Mouse (Mus musculus) neural tube, embryonic 15.5 days (tissue): ENCODE data around the gene Fbxo46. TPM values are rescaled to one million over a fixed set of nuclear protein-coding genes. Genes with fewer than 3 reads are reported as not detected.
A peak's percentile ranks its signal among the peaks of the same experiment; 100 is the strongest.

Experiments used
- ATAC-seq: fragments of 200-750 bp; cut with Nextera tagmentation; 2 replicates; pipeline ENCODE4 v1.8.0; 2017; ENCODE audit warnings: mild to moderate bottlenecking, moderate TSS enrichment, moderate library complexity; ENCODE audit not compliant: low FRiP score
- H3K27ac ChIP-seq: fragments of 300-500 bp; sonication (generic); replicated peaks from 2 replicates; pipeline ENCODE4 v1.5.1; 2015; ENCODE audit warnings: mild to moderate bottlenecking, inconsistent platforms
- H3K27me3 ChIP-seq: fragments of 300-500 bp; sonication (generic); replicated peaks from 2 replicates; pipeline ENCODE4 v1.6.1; 2015; ENCODE audit warnings: inconsistent platforms
- H3K36me3 ChIP-seq: fragments of 300-500 bp; sonication (generic); 2 replicates; pipeline ENCODE4 v1.6.1; 2015; ENCODE audit warnings: inconsistent platforms
- H3K4me1 ChIP-seq: fragments of 300-500 bp; sonication (generic); 2 replicates; pipeline ENCODE4 v1.6.1; 2015; ENCODE audit warnings: inconsistent platforms
- H3K4me2 ChIP-seq: fragments of 300-500 bp; sonication (generic); 2 replicates; pipeline ENCODE4 v1.6.1; 2015; ENCODE audit warnings: inconsistent platforms, mild to moderate bottlenecking, moderate library complexity
- H3K4me3 ChIP-seq: fragments of 300-500 bp; sonication (generic); replicated peaks from 2 replicates; pipeline ENCODE4 v1.5.1; 2015; ENCODE audit warnings: mild to moderate bottlenecking, inconsistent platforms
- H3K9ac ChIP-seq: fragments of 300-500 bp; sonication (generic); replicated peaks from 2 replicates; pipeline ENCODE4 v1.6.1; 2015; ENCODE audit warnings: mild to moderate bottlenecking, inconsistent platforms
- H3K9me3 ChIP-seq: fragments of 300-500 bp; sonication (generic); replicated peaks from 2 replicates; pipeline ENCODE4 v1.6.1; 2016; ENCODE audit warnings: inconsistent platforms
- WGBS: fragments of 180-500 bp; shearing (Covaris S2); methylation state at CpG from one replicate; pipeline ENCODE4 v1.1.7; 2015; ENCODE audit warnings: mixed read lengths; 5-methylcytosine and 5-hydroxymethylcytosine counted together
- microRNA counts: library from miRNA; unstranded; fragments of <30 nt; microRNA quantifications from one replicate; lab custom pipeline; 2016
- microRNA-seq: library from miRNA; unstranded; fragments of <30 nt; microRNA quantifications from one replicate; pipeline ENCODE4, GENCODE M21; 2017
- polyA plus RNA-seq: library from polyadenylated mRNA; unstranded; fragments of >200 nt; fragmentation: Nextera tagmentation; extraction: Ambion mirVana; gene quantifications from 2 replicates; pipeline ENCODE4 v1.2.1, GENCODE M21; 2015

Gene Fbxo46
- polyA plus RNA-seq, 1 experiment from 2014 or later = 15.5 TPM

DNA sequence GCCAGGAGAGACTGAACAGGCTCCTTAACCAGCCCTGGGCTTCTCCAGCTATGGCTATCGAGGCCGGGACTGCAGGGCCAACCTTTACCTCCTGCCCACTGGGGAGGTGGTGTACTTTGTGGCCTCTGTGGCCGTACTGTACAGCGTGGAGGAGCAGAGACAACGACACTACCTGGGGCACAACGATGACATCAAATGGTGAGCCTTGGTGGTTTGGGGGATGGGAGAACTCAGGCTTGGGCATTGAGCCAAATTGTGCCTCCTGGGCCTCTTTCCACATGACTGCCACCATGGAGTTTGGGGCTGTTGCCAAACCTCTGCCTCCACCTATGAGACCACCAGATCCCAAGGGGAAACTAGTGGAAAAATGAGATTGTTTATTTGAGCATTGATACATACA, 65.1 kb downstream of the Fbxo46 start:
- 45% methylated on average over 6 of the region's 6 CpGs for WGBS
- H3K27me3 ChIP-seq = peaks cover 10% of the 10 kb centered on the region
- no peak overlapping the region for H3K4me3 ChIP-seq
- H3K27ac ChIP-seq = peak overlapping the region; percentile 57; the same call in 1 of the 2 replicates
- peaks cover 45% of the 10 kb centered on the region for H3K36me3 ChIP-seq
- H3K9me3 ChIP-seq = no peaks in the 10 kb centered on the region
- no peak overlapping the region for H3K9ac ChIP-seq
- H3K4me1 ChIP-seq = peaks cover 27% of the 10 kb centered on the region
- peak; percentile 32; the same call in 1 of the 2 replicates for ATAC-seq
- no peak overlapping the region for H3K4me2 ChIP-seq

MicroRNAs encoded within 50 kb of the gene (microRNA counts, 519-probe panel; counts per million panel counts)
- microRNA mmu-miR-330 (lab: Ali Mortazavi, UCI) = 1,342 counts per million, percentile 11 among the panel's probes with 10 or more counts

Small RNA genes lying within 50 kb of the gene (microRNA-seq; reads per million reads assigned to microRNA genes)
- 0.52 reads per million for gene Mir3100
- 340 reads per million, percentile 69 among the genes with 10 or more reads in this experiment for gene Mir330

Other genes starting within 250 kb of the Fbxo46 start
- 19.2 and 26.6 TPM in 2 replicates for gene Pglyrp1, start 248.5 kb upstream of the Fbxo46 start, polyA plus RNA-seq
- 29.9 and 31.9 TPM in 2 replicates for gene Ccdc61, start 209.4 kb upstream of the Fbxo46 start, polyA plus RNA-seq
- 9.4 and 10.6 TPM in 2 replicates for gene Nova2, start 194.0 kb upstream of the Fbxo46 start, polyA plus RNA-seq
- gene Nanos2, start 132.5 kb upstream of the Fbxo46 start, polyA plus RNA-seq = 0.84 and 0.93 TPM in 2 replicates
- gene Mypop, start 128.6 kb upstream of the Fbxo46 start, polyA plus RNA-seq = 7.6 and 8.0 TPM in 2 replicates
- gene Irf2bp1, start 115.8 kb upstream of the Fbxo46 start, polyA plus RNA-seq = 28.4 and 28.6 TPM in 2 replicates
- 0.31 and 1.3 TPM in 2 replicates for gene Foxa3, start 96.3 kb upstream of the Fbxo46 start, polyA plus RNA-seq
- gene Sympk, start 95.5 kb upstream of the Fbxo46 start, polyA plus RNA-seq = 26.4 and 28.3 TPM in 2 replicates
- 0.24 TPM in 1 of 2 replicates, not detected in the other for gene Rsph6a, start 65.2 kb upstream of the Fbxo46 start, polyA plus RNA-seq
- gene Dmwd, start 43.6 kb upstream of the Fbxo46 start, polyA plus RNA-seq = 30.3 and 35.8 TPM in 2 replicates
- 10.0 and 14.9 TPM in 2 replicates for gene Dmpk, start 36.0 kb upstream of the Fbxo46 start, polyA plus RNA-seq
- 1.8 and 3.1 TPM in 2 replicates for gene Six5, start 25.3 kb upstream of the Fbxo46 start, polyA plus RNA-seq
- 7.5 and 8.2 TPM in 2 replicates for gene Gm4969, start 1.5 kb upstream of the Fbxo46 start, polyA plus RNA-seq
- gene Qpctl, start 29.4 kb downstream of the Fbxo46 start, polyA plus RNA-seq = 21.7 and 24.5 TPM in 2 replicates
- gene Snrpd2, start 29.9 kb downstream of the Fbxo46 start, polyA plus RNA-seq = 122 and 124 TPM in 2 replicates
- 1.2 and 2.1 TPM in 2 replicates for gene Gipr, start 46.3 kb downstream of the Fbxo46 start, polyA plus RNA-seq
- gene Eml2, start 56.6 kb downstream of the Fbxo46 start, polyA plus RNA-seq = 11.6 and 13.3 TPM in 2 replicates
- gene Gpr4, start 92.7 kb downstream of the Fbxo46 start, polyA plus RNA-seq = 3.1 and 3.3 TPM in 2 replicates
- gene Opa3, start 108.5 kb downstream of the Fbxo46 start, polyA plus RNA-seq = 37.8 and 37.9 TPM in 2 replicates
- 40.9 and 55.5 TPM in 2 replicates for gene Vasp, start 152.0 kb downstream of the Fbxo46 start, polyA plus RNA-seq
- 1.3 TPM in 2 replicates for gene Ppm1n, start 160.2 kb downstream of the Fbxo46 start, polyA plus RNA-seq
- 105 and 121 TPM in 2 replicates for gene Rtn2, start 162.8 kb downstream of the Fbxo46 start, polyA plus RNA-seq
- 0.09 and 0.18 TPM in 2 replicates for gene Fosb, start 190.2 kb downstream of the Fbxo46 start, polyA plus RNA-seq
- 78.5 and 93.5 TPM in 2 replicates for gene Ercc1, start 224.9 kb downstream of the Fbxo46 start, polyA plus RNA-seq
- 22.2 and 23.0 TPM in 2 replicates for gene Cd3eap, start 239.6 kb downstream of the Fbxo46 start, polyA plus RNA-seq
- 1.9 and 2.1 TPM in 2 replicates for gene Ppp1r13l, start 239.9 kb downstream of the Fbxo46 start, polyA plus RNA-seq